Comparison of ENCODE assay signal across 8 mouse cellular contexts in genomic region chr19:5637069-5638047, GRCm38 (mm10). TPM values are rescaled to one million over a fixed set of nuclear protein-coding genes. Genes with fewer than 3 reads are reported as not detected.
DNase-seq lines count a peak whose midpoint lies in the region; ATAC-seq and TF ChIP-seq lines count a peak whose summit lies in the region.

Gene Rela (plus strand): TSS chr19:5637483.

- H3K4me3 ChIP-seq in forebrain, embryonic 15.5 days = peak within 1 kb of the TSS; percentile 64
- peak within 1 kb of the TSS; percentile 83 for H3K4me3 ChIP-seq in lung, adult 2 months (replicated peaks; ENCODE audit: extremely low read depth, low read depth, low read length)

- ATAC-seq in forebrain, embryonic 15.5 days (replicated peaks) = peak; percentile 88
- ATAC-seq in neutrophil, adult 5-6 weeks (ENCODE audit: extremely low read depth, insufficient number of reproducible peaks, low FRiP score, poor library complexity, severe bottlenecking) = peak; percentile 72

- H3K4me2 ChIP-seq in forebrain, embryonic 15.5 days (replicated peaks) = peak within 1 kb of the TSS; percentile 86

- peaks cover 26% of the 10 kb centered on the region for H3K4me1 ChIP-seq in forebrain, embryonic 15.5 days
- H3K4me1 ChIP-seq in lung, adult 2 months (ENCODE audit: control insufficient read depth, insufficient read depth, low read length) = peaks cover 15% of the 10 kb centered on the region

- WGBS in forebrain, embryonic 15.5 days = under 1% methylated on average over 107 of the region's 109 CpGs
- WGBS in lung, adult 2 months = 1% methylated on average over 105 of the region's 109 CpGs

- DNase-seq in ES-CJ7 (ENCODE audit: low read depth, low spot score) = peak; percentile 72
- DNase-seq in cerebellum, adult 11 months = peak; percentile 94
- DNase-seq in heart, postnatal 25 days (ENCODE audit: low spot score) = peak; percentile 91
- peak; percentile 81 to 89 for DNase-seq in layer of hippocampus, adult 18-20 months (ENCODE audit: low spot score in 2 of 2)
- peak; percentile 94 for DNase-seq in lung, adult 2 months
- peak; percentile 74 to 76 for DNase-seq in thymus, adult 18-20 months

- no peaks in the 10 kb centered on the region for H3K9me3 ChIP-seq in forebrain, embryonic 15.5 days

- intact Hi-C loops in heart, postnatal 25 days (cut with DNase I) = loop anchor here (2.0 to 5.0 kb wide), 3 partner anchors 25 to 55 kb away; partner anchors contain the start of genes Rnaseh2c and Sipa1

- peak within 1 kb of the TSS; percentile 92 for H3K27ac ChIP-seq in forebrain, embryonic 15.5 days (replicated peaks)

- peaks cover 29% of the 10 kb centered on the region for H3K36me3 ChIP-seq in forebrain, embryonic 15.5 days

- no peaks in the 10 kb centered on the region for H3K27me3 ChIP-seq in forebrain, embryonic 15.5 days

- TF ChIP-seq CTCF in lung, adult 2 months (IDR thresholded peaks at IDR 0.05; ENCODE audit: insufficient read depth, low read length) = no peak

- TF ChIP-seq POLR2A in lung, adult 2 months (IDR thresholded peaks at IDR 0.05; ENCODE audit: borderline replicate concordance, extremely low read depth, low read depth, low read length) = peak; percentile 82

- H3K9ac ChIP-seq in forebrain, embryonic 15.5 days (replicated peaks) = peak within 1 kb of the TSS; percentile 69

RNA-seq across cellular contexts. Expression of gene Rela, which starts in this region (rescaled TPM):
- 34.7 and 38.3 TPM in 2 replicates for polyA plus RNA-seq in forebrain, embryonic 15.5 days (2015; fragmentation: Nextera tagmentation; extraction: Ambion mirVana)
- total RNA-seq in heart, postnatal 25 days (2021) = 10 to 100 TPM; 22.7 to 29.9 TPM
- 10 to 100 TPM; 16.2 to 21.1 TPM for total RNA-seq in layer of hippocampus, adult 18-20 months (2021)
- polyA plus RNA-seq in lung, adult 2 months (2012; rRNA removed) = 118 and 120 TPM in 2 replicates
- total RNA-seq in neutrophil, adult 5-6 weeks (2017) = 143 and 145 TPM in 2 replicates

Comparison
In these comparisons a context has a peak if more than half of its experiments do, and no peak if none do; other contexts are left out.
1. Peak in every context shown above with its lines: DNase-seq, ATAC-seq, H3K4me3 ChIP-seq and H3K27ac ChIP-seq.